Mouse (Mus musculus) monocyte, adult 5-6 weeks (primary cell): ENCODE data around the gene Kcnh1. TPM values are rescaled to one million over a fixed set of nuclear protein-coding genes. Genes with fewer than 3 reads are reported as not detected.

Experiments
- ATAC-seq: fragments of 153-309, 156-312 bp; replicated peaks from 2 replicates; pipeline ENCODE4 v1.8.0; 2017; ENCODE audit warnings: mild to moderate bottlenecking; ENCODE audit not compliant: low TSS enrichment, insufficient number of reproducible peaks, severe bottlenecking, poor library complexity, low FRiP score
- total RNA-seq: library from RNA; stranded (forward); fragments of 200-1000, 200-491, 200-594 nt; gene quantifications from 3 replicates; pipeline ENCODE4 v1.2.3, GENCODE M21; 2017

Kcnh1 gene
- total RNA-seq, 1 experiment from 2014 or later = not detected

DNA sequence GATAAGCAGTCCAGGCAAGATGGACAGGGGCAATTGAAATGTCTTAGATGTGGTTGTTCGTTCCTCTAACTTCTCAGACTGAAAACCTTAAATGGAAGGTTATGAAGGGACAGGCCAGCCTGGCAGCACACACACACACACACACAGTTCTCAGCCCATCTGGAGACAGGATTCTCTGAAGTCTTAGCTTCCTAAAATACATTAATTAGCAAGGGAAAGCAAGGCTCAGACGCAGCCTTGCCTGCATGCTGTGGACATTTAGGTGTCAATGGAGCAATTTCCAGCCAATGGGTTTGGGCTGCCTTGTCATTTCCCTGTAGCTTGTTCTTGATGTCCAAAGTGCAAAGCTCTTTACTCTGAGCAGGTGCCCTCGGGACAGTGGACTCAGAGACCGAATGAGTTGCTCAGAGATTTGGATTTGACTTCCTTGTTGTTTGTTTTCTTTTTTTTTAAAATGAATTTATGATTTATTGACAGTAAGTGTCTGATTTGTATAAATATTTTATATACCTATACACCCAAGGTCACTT, 188.0 kb downstream of the Kcnh1 start:
- no peak for ATAC-seq

DNA sequence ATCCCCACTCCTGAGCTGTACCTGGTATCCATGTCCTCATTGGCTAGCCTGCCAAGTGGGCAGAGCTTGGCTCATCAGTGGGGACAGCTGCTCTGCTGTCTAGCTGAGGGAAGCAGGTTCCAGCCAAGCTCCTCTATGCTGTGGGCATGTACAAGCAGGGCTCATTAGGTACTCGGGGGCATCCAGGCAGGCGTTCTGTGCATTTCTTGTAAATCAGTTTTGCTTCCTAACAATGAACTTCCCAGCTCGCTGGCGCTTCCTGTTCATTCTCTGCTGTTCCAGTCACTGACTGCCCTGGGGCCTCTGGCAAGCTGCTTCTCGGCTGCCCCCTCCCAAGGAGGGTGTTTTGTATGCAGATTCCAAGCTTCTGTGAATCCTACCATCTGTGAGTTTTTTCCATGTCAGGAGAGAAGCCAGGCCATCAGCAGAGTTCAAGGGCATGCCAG, 190.0 kb downstream of the Kcnh1 start:
- no peak for ATAC-seq

DNA sequence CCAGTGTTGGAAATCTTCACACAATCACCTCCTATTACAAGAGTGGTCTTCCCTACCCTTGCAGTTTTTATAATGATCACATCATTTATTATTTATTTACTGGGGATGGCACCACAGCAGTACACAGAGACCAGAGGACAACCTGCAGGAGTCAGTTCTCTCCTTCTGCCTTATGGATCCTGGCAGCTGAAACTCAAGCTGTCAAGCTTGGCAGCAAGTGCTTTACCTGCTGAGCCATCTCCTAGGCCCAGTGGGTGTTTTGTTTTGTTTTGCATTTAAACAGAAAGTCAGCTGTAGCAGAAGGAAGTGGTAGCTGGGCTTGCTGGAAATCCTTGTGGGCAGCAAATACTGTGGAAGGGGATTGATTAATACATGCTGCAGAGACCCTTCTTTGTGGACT, 197.1 kb downstream of the Kcnh1 start:
- no peak for ATAC-seq

DNA sequence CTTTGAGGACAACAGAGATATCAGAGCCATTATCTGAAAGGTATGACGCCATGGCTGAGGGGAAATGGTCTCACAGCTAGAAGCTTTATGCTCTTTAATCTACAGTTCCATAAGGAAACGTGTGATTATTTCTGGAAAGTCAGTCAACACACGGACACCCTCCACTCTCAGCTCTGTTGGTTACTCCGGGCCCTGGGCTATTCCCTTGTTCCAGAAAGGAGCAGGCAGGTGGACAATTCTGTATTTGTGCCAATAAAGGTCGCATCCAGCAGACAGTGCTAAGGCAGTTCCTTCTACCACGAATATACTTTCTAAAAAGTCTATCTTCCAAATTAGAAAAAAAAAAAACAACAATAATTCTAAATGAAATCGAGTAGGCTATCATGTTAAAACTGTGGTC, 200.5 kb downstream of the Kcnh1 start:
- no peak for ATAC-seq

DNA sequence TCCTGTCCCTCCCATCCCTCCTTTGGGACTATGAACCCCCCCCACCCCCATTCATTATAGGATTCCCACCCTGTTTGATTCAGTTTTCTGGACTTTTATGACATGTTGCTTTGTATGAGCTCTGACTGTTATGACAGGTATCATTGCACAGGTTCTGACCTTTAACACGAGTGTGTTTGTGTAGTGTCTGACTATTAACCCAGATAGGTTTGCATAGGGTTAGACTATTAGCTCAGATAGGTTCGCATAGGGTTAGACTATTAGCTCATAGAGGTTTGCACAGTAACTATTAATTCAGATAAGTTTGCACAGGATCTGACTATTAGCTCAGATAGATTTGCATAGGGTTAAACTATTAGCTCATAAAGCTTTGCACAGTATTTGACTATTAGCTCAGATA, 201.7 kb downstream of the Kcnh1 start:
- ATAC-seq = no peak

DNA sequence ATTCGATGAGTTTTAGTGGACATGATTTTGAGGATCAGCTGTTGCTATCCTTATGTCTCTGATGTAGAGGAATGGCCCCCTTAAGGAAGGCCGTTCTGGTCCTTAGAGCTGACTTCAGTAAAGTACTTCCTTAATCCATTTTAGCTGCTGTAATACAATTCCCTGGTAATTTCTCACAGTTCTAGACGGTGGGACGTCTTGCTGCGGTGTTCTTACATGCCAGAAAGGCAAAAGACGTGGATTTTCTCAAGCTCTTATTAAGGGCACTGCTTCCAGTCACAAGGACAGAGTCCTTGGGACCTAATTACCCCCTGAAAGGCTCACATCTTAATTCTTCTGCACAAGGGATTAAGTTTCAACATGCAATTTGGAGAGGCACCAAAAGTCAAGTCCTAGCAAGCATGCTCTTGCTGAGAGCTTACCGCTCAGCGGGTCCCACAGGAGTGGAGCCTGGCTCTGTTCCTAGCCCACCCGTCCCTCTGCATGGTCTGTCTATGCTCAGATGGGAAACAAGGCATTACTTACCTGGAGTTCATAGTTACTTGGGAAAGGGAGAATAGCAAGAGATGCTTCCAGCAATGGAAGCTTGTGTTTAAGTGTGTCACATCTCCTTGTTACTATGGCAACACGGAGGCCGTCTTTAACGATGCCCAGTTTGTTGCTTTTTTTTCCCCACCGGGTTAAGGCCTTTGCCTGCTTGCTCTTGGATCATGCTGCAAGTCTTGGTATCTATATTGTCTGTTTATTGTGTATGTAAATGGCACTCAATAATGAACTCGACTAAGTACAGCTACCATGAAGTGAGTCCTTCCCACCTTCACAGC, 209.3 kb downstream of the Kcnh1 start:
- no peak for ATAC-seq

DNA sequence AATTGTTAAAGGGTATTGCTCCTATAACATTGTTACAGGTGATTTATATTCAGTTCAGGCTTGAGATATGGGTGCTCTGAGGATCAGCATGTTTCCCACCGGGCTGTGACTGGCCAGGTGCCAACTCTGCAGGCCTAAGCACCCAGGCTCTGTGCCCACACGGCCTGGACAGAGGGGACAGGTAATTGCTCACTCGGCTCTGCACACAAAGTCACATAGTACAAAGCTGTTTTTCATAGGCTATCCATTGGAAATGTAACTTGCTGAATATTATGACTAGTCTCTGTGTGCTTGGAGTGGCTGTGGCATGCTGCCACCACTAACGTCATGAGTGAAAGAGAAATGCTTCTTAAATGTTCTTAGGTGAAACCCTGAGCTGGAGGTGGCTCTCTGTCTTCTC, 210.4 kb downstream of the Kcnh1 start:
- no peak for ATAC-seq

DNA sequence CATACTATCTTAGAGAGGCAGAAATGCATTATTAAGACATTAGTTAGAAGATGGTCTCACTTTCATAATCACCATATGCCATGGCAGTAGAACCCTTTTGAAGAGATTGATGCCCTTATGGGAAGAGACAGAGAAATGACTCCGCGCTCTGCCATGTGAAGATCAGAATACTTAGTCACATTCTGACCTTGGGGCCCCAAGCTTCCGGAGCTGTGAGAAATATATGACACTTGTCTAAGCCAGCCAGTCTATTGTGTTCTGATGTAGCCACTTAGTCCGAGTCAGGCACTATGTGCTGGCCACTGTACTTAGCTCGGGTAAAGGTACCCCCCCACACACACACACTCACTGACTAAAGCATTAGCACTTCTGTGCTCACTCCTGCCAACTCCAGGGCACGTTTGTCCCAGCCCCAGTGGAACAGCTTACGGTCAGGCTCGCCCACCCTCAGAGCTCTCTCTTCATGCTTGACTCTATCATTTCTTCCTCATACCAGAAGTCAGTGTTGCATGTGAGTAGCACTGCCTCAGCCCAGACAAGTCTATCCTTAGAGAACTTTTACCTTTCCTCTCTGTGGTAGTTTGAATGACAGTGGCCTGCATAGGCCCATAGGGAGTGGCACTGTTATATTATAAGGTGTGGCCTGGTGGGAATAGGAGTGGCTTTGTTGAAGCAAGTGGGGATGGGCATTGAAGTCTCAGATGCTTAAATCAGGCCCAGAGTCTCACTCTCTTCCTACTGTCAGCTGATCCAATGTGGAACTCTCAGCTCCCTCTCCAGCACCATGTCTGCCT, 212.5 kb downstream of the Kcnh1 start:
- no peak for ATAC-seq

DNA sequence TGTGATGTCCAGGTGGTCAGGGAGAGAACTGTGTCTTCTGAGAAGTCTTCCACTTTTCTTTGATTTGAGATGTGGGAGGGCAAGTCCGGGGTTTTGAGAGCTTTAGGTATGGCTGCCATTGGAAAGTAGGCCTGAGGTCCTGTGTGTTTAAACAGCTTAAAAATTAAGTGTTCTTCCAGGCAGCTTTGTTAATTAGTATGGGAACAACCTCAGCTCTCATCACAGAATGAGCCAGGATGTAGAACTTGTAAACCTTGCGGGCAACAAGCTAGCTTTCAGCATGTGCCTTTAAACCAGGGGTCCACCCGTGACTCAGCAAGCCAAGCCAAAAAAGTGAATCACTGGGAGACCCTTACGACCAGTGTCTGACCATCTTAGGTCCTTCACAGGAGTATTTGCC, 214.6 kb downstream of the Kcnh1 start:
- ATAC-seq = no peak

DNA sequence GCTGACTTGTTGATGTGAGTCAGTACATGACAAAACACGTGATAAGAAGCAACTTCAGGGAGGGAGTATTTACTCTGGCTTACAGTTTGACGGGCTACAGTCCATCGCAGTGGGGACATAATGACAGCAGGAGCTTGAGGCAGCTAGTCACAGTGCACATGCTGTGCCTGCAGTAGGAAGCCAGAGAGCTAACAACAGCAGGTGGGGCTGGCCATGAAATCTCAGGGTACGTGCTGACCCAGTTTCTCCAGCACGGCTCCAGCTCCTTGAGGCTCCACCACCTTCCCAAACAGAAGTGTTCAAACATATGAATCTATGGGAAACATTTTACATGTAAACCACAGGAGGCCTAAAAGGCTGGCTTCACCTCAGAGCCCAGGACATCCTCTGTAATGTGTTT, 216.0 kb downstream of the Kcnh1 start:
- no peak for ATAC-seq

DNA sequence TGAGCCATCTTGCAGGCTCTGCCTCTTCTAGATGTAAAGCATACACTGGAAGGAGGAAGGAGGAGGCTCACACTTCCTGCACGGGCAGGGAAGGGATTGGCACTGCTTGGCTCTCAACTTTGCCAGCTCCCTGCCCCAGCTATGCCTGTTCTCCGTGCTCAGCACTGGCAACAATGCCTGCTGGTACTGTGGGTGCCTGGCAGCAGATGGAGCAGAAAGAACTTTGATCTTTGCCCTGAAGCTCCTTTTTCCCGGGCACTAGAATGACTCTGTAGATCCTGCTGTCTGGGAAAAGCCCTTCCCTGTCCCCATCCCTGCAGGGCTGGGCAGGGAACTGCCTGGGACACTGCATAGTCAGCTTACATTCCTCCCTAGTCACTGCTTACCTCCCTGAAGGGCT, 225.2 kb downstream of the Kcnh1 start:
- no peak for ATAC-seq

DNA sequence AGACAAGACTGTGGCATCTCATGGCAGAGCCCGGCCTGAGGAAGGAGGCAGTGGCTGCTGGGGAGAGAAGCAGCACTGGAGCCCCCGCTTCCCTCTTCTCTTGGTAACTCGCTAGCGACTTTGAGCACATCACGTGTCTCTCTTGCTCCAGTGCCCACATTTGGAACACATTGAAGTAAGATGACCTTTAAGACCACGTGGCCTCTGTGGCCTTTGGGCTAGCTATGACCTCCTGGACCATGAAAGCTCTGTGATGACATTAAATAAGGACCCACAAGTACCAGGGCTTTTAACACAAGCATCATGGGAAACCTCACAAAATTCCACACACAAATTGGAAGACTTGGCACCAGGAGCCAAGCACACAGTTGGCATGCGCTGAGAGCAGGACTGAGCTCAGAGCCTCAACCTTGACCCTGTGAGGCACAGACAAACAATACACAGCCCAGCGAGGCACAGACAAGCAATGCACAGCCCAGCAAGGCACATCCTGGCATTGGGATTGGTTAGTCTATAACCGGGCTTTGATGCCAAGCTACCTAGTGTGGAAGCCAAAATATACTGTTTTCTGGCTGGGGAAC, 225.8 kb downstream of the Kcnh1 start:
- no peak for ATAC-seq

DNA sequence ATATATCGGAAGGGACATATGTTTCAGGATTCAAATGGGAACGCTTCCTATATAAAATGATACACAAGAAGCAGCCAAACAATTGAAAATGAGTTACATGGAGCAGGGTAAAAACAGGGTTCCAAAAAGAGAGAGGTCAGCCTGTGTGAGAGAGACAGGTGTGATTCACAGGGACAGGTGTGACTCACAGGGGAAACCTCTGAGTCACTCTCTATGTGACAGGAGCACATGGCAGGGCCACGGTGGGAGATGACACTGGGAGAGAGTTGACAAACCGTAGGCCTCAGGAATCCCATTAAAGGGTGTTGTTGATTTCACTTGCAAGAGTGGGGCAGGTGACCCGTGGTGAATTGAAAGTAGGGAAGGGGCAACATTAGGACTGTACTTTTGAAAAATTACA, 228.6 kb downstream of the Kcnh1 start:
- no peak for ATAC-seq

DNA sequence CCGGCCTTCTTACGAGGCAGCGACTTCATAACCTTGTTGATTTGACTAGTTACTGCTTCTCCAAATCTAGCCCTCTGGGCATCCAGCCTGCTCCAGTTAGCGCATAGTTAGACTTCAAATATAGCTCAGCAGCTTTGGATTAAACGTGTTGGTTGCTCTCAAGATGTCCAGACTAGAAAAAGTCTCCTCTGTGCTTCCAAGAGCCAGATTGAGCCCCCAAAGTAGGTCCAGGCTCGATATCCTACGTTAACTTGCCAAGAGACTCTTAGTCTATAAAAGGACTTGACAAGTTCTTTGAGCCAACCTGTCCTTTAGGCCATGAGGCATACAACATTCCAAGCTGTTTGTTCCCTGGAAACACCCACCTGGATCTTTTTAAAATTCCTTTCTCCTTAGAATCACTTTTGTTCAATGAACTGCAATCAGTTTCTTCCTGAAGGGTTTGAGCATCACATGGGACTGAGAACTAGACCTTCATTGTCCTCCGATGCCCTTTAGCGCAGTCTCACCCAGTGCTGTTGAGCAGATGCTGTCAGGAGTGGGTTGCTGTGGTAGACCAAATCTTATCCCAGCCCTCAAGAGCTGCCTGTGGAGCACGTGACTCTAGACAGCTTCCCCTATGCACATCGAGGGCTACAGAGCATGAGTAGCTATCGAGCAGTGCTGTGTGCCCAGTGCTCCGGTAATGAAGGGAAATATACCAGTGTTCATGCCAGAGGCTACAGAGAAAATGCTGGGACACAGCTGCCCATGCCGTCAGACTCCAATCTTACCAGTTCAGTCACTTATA, 231.0 kb downstream of the Kcnh1 start:
- ATAC-seq = no peak

DNA sequence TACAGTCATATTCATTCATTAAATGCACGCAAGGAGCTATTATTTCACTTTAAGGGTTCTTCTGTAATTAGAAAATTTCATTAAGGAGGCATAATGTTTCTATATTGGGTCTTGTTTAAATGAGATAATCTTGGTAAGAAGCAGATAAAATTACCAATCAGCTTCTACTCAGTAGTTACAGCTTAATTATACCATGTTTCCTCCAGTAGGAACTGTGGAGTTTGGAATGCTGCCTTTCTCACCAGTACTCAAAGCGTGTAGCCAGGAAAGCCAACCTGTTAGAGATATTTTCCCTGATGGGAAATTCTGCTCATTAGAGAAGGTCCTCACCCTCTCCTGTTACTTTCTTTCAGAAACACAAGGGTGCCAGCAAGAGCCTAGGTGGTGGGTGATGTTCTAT, 240.8 kb downstream of the Kcnh1 start:
- ATAC-seq = no peak

DNA sequence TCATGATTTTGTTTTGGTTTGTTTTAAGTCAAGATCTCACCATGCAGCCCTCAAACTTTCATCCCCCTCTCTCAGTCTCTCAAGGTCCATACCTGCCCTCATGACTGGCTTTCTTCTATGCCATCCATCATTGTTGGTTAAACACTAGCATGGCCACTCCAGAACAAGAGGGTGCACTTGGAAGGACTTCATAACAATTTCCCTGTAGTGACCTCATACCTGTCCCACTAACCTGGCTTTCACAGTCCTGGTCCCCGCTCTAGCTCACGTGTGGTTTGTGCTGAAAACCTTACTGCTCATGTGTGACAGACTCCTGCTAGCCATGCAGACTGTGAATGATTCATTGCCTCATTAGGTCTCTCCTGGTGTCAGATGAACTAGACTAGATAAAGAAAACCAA, 244.9 kb downstream of the Kcnh1 start:
- ATAC-seq = no peak

DNA sequence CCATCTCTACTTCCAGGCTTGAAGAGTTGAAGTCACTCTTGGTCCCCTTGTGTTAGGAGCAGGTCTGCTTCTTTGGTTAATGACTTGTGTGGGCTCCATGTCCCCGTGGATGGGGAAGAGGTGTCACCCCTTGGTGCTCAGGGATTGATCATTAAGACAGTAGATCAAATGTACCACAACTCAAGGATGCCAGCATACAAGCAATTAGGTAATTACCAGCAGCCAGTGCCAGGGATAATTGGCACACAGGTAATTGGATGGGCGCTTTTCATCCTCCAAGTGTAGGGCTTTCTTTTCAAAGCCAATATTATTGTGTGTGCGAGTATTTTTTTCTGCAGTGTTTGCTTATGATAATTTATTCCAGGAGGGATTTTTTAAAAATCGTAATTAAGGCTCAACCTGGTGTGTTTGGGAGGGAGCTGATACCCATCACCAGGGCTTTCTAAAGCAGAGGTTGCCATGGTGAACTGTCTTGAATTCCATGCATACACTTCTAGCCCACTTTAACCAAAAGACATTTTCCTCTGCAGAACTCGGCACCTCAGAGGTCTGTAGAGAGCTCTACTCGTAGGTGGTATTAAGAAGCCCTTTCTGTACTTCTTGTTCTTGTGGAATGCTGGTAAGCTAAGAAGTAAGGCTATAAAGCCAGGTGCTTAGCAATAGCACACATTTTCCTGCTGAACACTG, 248.7 kb downstream of the Kcnh1 start:
- no peak for ATAC-seq

DNA sequence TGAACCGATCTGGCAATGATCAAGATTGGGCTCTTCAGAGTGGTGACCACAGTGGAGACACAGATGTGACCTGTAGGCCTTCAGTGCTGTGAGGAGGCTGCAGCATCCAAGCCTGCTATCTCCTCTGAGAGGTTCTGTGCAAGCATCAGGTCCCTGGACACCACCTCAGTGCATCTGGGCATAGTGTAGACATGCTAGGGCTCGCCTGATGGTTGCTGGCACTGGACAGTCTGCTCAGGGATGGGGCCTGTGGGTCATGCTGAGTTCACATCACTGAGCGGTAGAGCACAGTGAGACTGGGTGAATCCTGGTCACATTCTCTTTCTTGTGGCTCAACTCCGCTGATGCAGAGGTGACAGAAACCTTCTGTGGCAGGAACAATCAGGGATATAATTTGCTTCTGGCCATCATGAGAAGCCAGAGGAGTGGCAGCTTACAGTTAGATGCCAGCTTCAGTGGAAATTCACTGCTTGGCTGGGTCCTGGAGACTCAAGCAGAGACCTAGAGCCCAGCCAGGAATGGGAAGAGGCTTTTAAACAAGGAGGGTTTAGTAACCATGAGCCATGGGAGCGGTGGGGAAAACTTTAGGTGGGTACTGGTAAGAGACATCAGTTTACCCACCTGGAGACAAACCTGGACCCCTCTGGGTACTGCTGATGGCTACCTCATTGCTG, 252.3 kb downstream of the Kcnh1 start:
- ATAC-seq = no peak
